Mouse (Mus musculus) telencephalon, adult 2 months (tissue): ENCODE measurements at regions not wholly inside any gene's neighbourhood (a gene's known extent, or its start where the extent isn't known, plus 50 kb on each side); places are given as distances from the start of the nearest gene placed in this dataset.
"Not testable (repeated sequence)": the region's sequence is repeated elsewhere in the genome, so short reads cannot be mapped to it uniquely, and the experiment has no call there.

Experiments used
- DNase-seq: peaks from one replicate; pipeline ENCODE4 v3.0.0-alpha.2; 2011; ENCODE audit warnings: low read depth, low spot score

DNA sequence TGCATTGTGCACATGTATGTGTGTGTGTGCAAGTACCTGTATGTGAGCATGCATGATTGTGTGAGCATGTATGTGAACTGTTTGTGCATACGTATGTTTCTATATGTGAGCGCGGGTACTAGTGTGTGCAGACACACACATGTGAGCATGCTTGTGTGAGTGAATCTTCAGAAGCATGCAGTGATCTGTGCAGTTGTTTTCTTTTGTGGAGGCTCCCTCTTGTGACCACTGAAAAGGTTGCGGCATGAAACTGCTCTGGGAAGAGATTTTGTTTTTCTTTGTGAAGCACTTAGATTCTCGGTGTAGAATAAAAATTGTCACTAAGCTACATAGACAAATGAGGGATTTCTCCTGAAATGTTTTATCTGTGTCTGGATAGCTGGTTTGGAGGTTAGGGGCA is 189.2 kb upstream of the Rapgef5 start:
- DNase-seq, result not testable (repeated sequence)

DNA sequence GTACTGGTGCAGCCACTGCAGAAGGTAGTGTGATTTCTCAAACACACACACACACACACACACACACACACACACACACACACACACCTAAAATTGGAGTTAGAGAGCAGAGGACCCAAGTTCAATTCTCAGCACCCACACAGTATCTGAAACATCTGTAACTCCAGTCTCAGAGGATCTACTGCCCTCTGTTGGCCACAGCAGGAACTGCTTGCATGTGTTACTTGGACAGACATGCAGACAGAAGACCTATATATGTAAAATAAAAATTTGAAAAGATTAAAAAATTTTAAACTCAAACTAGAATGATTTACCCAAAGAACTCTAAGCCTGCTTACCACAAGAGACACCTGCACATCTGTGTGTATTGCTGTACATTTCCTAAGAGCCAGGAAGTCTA is 185.9 kb upstream of the Rapgef5 start:
- no peak for DNase-seq

DNA sequence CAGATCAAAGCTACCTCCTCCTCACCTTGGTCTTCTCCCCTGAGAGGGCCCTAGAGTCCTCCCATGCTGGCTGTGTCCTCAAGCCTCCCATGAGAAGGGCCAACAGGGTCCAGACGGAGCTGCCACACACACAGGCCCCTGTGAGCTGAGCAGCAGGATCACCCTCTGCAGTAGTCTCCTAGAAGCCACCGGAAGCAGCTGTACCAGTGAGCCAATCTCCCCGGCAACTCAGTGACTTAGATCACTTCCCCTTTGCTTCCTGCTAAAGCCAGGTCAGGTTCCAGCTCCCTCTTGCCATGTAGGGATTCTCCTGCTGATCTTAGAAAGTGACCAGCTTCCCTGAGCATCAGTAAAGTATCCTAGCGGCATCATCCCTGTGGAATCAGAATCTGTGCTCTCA is 179.4 kb upstream of the Rapgef5 start:
- DNase-seq, result no peak

DNA sequence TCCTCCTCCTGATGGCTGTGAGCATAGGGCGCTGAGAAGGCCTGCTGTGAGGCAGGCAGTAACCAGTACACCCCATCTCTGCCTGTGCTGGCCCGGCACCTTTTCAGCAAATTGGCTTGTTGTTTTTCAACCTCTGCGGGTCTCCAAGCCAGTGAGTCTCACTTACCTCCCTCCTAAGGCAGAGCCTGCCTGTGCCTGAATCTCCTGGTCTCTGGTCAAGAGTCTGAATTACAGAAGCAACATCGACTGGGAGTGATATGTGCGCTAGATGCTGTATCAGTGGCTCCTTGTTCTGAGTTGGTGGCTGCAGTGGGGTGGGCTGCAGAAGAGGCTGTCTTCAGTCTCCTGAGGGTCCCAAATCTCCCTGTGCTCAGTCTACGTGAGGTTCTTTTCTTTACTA is 174.0 kb upstream of the Rapgef5 start:
- DNase-seq, result no peak

DNA sequence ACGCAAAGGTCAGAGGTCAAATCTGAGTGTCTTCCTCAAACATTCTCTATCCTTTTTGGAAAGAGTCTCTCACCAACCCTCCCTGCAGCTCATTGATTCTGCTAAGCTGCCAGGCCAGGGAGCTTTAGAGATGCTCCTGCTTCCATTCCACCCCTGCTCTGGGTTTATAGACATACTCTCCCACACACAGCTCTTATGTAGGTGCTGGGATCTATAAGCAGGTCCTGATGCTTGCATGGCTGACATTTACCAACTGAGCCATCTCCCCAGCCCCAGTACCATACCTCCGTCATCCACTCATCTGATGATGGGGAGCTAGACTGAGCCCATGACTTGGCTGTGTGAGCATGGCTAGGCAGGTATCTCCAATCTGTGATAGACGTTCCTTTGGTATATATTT is 173.2 kb upstream of the Rapgef5 start:
- no peak for DNase-seq

DNA sequence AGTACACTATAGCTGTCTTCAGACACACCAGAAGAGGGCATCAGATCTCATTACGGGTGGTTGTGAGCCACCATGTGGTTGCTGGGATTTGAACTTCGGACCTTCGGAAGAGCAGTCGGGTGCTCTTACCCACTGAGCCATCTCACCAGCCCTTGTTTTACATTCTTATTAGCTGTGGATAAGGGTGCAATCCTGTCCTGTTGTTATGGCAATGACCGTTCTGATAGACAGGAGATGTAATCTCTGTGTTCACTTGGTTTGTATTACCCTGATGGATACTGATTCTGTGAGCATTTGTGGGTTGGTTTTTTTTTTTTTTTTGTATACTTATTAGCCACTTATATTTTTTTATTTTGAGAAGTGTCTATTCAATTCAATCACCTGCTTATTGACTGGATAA is 172.7 kb upstream of the Rapgef5 start:
- DNase-seq, result not testable (repeated sequence)

DNA sequence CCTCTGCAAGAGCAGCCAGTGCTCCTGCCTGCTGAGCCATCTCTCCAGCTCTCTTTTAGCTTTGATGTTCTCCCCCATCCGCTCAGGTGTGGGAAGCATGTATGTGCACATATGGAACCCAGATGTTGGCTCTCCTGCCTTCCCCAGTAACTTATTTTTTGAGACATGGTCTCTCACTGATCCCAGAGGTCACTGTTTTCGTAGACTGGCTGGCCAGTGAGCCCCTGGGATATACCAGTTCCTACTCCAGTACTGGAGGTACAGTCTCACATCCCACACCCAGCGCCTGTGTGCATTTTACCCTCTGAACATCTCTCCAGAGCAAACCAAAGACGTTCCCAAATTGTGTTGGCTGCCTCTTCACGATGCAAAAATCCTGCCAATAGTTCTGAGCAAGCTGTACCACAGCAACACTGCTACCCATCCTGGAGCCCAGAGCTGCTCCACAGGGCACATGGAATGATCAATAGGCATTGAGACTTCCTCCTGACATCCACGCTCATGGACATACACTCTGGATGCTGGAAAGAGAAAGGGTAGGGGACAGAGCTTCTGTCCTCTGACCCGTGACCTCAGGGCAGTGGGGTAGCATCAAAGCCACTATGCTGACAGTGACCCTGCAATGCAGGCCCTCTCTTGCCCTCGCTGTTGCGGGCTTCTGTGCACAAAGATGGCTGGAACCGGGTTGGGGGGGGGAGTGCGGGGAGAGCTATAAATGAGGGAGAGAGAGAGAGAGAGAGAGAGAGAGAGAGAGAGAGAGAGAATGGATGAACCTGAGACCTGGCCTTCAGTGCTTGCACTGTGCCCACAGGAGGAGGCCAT is 171.8 kb upstream of the Rapgef5 start:
- peak; percentile 77 for DNase-seq

DNA sequence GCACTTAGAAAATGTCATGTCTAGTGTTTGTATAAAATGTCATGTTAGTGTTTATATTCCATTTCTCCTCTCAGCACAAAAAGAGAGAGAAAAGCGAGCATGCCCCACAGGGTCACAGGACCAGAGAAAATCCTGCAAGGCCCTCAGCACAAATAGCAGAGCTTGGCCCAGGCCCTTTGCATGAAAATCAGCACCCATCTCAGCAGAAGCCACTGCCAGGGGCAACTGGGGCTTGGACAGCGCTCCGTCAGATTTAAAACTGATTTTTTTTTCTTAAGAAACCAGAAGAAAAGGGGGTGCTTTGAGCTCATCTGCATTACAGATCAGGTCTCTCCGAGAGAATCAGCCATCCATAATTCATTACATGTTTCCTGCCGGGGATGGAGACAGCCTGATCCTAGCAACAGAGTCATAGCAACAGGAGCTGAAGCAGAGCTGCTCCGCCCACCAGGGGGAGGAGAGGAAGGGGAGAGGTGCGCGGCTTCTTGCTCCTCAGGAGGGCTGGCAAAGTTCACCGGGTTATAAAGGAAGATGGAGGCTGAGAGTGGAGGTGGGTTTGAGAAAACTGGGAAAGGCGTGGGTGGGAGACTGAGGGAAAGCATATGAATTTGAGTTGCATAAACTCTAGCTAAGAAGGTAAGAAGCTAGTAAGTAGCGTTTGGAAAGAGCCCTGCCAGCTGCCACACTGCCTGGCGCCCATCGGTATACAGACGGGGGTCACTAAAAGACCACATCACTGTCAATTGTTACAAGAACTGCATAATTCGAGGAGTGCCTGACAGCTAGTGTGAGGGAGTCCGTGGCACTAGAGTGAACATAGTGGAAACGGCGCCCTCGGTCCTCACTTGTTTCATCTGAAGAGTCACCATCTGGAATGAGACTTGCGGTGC is 170.9 kb upstream of the Rapgef5 start:
- peak; percentile 90 for DNase-seq

DNA sequence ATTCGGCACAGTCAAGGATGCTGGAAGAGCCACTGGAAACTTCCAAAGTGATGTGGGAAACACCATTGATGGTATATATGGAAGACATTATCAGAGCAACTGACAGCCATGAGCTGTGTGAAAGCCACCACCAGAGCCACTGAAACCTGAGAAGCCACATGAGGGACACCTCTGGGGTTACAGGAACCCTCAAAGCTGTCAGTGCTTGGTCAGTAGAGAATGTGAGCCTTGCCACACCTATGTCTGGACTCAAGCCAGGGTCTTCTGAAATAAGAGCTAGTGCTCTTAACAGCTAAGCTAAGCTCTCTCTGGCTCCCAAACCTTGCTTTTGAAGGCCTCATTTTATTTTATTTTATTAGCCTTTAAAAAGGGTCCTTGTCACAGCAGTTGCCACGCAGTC is 170.2 kb upstream of the Rapgef5 start:
- no peak for DNase-seq

DNA sequence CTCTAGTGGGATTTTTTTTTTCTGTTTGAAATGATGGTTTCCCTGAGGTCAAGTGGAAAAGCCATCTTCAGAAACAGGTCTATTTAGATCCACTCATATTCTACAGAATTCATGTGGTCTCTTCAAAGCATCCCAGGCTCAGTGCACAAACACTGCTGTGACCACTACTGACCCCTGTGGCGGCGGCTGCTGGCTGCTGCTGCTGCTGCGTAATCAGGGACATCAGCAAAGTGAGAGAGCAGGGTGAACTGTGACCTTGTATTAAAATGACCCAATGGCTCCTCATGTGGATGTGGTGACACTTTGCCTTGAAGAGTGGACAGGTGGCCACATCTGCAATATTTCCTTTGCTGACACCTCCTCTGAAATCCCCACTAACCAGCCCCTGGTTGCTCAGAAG is 169.1 kb upstream of the Rapgef5 start:
- no peak for DNase-seq

DNA sequence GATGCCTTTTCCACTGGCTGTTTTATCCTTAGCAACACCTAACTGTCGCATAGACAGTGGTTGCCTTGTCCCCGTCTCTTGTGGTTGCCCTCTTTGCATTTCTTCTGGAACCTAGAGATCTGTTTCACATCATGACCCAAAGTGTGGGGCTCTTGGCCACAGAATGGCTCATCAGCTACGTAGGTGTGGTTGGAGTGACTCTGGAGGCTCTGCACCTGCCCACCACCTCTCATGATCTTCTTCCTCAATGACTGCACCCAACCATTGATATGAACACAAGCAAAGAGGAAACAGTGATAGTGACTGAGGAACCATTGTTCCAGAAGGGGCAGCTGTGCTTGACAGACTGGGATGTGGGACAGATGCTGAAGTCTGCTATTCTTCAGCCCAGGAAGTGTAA is 167.8 kb upstream of the Rapgef5 start:
- no peak for DNase-seq

DNA sequence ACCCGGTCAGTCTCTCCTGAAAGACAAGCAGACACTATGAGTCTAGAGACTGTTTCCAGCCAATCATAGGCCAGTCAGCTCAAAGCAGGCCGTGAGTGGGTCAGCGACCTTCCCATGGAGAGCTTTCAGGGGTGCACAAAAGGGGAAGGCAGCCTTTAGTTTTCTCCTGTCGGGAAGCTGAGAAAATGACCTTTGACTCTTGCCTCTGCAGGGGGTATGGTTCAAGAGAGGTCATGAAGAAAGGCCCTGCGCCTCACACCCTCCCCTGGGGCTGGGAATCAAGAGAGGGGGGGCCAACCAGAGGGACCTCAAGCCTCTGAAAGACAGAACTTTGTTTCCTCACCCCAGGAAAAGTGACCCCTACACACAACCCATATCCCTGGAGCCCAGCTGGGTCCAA is 164.4 kb upstream of the Rapgef5 start:
- DNase-seq, result no peak

DNA sequence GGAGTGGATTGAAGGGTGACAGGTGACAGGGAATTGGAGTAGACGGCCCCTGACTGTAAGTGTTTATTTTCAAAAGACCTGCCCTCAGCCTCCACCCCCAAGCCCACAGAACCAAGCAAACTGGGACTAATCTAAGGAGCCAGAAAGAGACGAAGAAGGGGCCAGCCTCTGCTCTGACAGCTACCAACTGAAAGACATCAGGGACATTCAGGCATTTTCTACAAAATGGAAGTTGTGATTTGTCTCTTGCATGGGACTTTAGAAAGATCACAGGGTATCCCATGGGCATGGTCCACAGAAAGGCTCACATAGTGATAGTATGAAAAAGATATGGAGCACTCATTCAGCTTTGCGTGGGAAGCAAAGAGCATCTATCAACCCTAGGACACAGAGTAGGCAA is 163.8 kb upstream of the Rapgef5 start:
- no peak for DNase-seq

DNA sequence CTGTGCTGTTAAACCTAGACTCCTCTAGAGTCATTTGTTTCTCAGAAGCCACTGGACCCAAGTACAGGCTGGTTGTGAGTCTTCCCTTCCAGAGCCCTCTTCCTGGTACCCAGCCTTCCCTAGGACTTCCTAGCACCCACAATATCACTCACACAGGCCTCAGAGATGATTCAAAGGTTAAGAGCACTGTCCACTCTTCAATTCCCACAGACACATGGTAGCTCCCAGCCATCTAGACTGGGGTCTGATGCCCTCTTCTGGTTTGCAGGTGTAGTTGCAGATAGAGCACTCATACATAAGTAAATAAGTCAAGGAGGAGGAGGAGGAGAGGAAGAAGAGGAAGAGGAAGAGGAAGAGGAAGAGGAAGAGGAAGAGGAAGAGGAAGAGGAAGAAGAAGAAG is 163.3 kb upstream of the Rapgef5 start:
- no peak for DNase-seq

DNA sequence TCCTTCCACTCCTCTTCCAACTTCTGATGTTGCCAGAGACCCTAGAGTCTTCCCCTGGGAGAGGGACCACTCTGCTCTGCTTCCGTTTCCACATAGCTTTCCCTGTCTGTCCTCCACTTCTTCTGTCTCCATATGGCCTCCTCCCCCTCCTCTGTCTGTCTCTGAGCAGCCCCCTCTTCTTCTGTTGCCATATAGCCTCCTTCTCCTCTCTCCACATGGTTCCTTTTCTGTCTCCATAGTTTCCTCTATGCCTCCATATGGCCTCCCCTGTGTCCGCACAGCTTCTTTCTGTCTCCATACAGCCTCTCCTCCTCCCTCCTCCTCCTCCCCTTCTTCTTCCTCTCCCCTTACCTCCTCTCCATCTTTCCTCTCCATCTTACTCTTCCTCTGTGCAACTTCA is 158.5 kb upstream of the Rapgef5 start:
- peak; percentile 59 for DNase-seq

DNA sequence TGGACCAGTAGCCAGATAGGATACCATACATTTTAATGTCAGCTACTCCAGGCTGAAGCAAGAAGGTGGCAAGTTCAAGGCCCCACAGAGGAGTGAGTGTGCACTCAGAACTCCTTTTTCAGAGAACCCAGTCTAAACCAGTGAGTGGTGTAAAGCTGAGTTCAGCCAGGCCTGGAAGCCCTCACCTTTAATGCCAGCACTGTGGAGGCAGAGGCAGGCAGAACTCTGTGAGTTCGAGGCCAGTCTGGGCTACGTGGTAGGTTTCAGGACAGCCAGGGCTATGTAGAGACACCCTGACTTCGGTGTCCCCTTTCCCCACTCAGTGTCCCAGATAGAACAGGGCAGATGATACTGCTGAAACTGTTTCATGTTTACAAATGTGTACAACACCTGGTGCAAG is 157.4 kb upstream of the Rapgef5 start:
- DNase-seq, result no peak

DNA sequence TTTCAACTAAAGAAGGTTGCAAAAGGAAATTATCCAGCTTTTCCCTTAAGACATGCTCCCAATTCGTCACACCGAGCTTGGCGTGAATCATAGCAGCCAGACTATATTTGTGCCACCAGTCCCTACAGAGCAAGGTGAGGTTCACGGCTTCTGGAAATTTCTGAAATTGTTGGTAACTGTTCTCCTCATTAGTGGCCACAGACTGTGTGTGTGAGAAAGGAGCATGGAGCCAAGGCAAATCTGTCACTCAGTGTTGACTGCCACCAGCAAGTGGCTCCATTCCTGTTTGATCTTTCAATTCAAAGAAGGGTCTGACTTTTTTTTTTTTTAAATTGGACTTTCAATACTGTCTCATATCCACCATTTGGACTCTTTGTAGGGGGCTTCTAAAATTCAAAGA is 156.1 kb upstream of the Rapgef5 start:
- no peak for DNase-seq

DNA sequence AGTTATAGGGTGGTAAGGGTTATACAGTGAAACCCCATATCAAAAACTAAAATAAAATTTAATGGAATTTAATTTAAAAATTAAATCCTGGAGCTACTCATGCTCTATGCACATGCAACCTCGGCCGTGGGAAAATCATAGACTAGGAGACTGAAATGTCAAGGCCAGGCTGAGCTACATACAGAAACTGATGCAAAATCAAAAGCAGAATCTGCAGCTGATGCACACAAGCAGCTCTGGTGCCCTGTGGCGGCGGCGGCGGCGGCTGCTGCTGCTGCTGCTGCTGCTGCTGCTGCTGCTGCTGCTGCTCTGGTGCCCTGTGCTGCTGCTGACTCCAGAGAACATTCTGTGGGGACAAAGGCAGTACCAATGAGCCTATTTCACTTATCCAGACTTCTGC is 154.5 kb upstream of the Rapgef5 start:
- DNase-seq, result no peak

DNA sequence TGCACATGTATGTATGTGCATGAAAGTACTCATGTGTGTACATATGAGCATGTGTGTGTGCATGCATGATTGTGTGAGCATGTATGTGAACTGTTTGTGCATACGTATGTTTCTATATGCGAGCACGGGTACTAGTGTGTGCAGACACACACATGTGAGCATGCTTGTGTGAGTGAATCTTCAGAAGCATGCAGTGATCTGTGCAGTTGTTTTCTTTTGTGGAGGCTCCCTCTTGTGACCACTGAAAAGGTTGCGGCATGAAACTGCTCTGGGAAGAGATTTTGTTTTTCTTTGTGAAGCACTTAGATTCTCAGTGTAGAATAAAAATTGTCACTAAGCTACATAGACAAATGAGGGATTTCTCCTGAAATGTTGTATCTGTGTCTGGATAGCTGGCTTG is 152.8 kb upstream of the Rapgef5 start:
- not testable (repeated sequence) for DNase-seq

DNA sequence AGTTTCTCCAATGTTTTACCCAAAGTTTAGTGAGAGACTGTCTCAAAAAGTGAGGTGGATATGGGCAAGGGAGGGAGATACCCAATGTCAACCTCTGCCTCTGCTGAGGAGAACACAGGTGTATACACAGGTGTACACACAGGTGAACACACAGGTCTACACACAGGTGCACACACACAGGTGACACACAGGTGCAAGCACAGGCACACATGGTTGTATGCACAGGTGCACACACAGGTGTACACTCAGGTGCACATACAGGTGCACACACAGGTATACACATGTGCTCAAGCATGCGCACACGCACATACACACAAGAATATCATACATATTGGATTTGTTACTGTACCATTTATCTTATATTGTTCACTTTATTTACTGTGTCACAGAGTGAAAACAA is 151.1 kb upstream of the Rapgef5 start:
- no peak for DNase-seq

DNA sequence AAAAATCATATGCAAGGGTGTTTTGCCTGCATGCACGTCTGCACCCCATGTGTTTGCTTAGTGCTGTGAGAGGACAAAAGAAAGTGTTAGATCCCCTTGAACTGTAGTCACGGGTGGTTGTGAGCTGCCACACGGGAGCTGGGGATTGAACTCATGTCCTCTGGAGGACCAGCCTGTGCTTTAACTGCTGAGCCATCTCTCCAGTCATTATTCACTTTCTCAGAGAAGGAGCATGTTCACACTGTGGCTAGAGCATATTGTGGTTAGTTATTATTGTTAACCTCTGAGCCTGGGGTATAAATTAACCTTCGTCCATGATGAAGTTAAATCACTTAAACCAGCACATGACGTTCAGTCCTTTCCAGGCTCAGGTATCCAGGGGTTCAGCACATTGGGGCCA is 150.4 kb upstream of the Rapgef5 start:
- DNase-seq, result no peak

DNA sequence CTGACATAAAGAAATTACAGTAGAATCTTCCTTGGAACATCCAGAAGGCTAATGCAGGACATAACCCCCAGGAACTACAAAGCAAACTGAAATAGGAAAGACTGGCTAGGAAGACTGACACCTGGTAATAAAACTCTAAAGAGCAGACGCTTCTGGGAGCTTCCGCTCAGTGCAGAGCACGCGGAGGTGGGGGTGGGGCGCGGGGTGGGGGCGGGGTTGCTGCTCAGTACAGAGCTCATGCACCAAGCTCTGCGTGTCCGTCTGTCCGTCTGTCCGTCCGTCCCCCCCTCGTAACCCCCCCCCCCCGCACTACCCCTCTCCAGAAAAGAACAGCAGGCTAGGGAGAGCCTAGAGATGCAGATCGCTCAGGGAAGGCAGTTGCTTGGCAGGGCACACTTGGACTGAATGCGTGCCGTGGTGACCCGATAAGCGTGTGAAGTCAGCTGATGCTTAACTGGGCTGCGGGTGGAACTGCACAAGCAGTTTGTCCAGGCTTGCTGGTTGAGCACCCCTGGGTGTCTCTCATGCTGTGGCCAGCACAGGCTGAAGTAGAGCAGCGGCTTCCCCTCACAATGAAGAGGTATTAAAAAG is 137.9 kb upstream of the Rapgef5 start:
- no peak for DNase-seq
